Mouse (Mus musculus): Measurements from ENCODE around the gene 1810024B03Rik.

Gene 1810024B03Rik

DNA sequence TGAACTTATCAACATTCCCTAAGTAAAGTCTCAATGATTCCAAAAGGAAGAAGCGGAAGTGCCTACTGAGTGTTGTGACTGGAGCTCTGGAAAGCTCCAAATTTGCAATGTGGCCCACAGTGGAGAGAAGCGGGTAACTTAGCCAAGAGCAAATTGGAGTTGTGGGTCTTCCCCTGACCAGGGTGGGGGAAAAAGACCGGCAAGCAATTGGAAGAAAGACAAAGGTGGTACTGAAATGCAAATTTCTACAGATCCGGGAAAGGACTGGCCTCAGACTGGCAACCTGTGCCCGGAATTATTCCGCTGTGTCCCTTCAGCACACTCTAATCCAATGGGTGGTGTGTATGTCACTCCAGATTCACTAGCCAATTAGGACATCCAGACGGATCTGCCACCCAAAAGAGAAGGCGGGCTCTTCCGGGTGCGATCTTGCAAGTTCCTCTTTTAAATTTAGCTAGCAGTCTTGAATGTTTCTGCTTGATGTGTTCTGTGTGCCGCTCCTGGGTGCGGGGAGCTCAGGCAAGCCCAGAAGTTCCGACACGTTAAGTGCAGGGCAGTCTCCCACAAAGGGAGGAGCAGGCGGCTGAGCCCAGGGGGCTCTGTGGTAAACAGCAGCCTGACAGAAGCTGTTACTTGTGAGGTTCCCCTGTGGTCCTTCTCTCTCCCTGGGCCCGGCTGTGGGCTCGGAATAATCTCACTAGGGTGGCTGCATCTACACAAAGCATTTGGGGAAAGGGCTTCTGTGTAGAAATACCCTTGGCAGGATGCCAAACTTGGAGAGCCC is 25.3 kb downstream of the 1810024B03Rik start:
- peak; percentile 90 for DNase-seq (ENCODE audit: low read depth)

GRCm38 (mm10) chr2:127166261-127166660 is 41.8 kb downstream of the 1810024B03Rik start:
- DNase-seq (ENCODE audit: low read depth), result peak; percentile 79

DNA sequence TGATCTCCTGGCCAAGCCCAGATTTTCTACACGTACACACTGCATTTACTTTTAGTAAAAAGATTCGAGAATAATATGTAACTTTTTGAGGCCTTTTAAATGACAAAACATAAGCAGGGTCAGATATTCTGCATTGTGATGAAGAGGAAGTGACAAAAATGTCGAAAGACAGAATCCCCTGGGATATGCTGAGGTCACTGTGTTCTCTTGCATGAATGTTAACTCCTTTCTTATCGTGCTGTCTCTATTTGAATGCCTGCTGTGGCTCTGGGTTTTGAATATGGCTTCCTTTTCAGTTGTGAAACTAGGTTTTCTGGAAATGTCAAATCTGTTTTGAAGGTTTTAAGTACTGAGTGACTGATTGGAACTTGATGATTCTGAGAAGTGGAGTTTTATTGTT is 42.4 kb downstream of the 1810024B03Rik start:
- no peak for DNase-seq (ENCODE audit: low read depth)

GRCm38 (mm10) chr2:127145699-127146098 is 62.4 kb downstream of the 1810024B03Rik start:
- DNase-seq (ENCODE audit: low read depth), result no peak

DNA sequence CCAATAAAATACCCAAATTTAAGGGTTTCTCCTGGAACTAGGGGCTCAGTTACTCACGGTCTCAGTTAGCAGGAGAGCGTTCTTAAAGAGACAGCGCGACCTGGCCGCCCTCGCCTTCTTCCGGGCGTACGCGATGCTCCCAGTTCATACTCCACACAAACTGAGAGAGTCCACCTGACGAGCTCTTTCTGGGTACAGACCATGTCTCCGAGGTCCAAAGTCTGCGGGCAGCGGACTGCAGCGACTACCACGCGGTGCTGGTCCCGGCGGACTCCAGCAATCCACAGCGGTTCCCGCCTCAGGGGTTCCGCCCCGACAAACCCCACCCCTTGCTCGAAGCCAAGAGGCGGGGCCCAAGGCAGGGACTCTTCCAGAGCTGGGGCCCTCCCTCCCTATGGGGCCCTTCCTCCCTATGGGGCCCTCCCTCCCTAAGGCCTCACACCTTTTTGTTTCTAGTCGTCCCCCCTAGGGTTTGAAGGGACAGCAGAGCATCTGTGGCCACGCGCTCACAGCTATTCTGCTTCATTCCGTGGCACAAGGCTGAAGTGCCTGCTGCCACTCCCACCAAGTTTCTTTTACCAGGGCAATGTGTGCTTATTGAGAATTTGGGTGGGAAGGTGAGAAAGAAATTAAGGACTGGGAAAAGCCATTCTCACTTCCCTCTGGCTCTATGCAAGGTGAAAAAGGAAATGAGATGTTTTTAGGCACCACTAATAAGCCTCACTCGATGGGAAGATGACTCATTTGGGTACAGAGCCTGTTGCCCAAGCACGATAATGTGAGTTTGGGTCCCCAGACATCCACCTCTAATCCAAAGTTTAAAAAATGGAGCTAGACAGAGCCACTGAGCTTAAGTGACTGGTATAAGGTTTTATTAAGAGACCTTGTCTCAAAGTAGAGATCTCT is 64.7 kb downstream of the 1810024B03Rik start, which contains the start of gene Itpripl1:
Gene Itpripl1 (minus strand): TSS at position 285 of the 906 bp plus-strand sequence.
- DNase-seq (ENCODE audit: low read depth), result peak; percentile 89

DNA sequence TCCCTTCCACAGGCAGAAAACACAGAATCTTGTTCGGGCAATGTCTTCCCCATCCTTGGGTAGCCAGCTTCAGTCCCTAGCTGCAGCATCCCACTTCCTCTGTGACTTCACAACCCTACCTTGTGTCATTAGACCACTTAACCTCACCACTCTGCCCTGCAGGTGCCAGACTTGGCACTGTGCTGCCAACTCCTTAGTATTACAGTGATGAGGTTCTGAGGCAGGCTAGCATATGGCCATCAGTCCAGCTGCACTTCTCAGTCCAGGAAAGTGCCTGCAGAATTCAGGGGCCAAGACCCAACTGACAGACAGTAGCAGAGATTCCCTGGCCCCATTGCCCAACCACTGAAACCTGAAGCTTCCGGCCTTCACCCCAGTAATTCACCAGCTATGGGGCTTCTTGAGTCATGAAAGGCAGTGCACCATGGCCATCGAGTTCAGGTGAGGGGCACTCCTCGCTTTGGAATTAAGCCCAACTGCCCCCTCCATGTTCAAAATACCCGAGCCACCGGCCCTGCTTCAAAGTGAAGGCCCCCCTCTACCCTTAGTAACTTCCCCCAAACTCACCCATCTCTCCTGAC is 65.4 kb downstream of the 1810024B03Rik start:
- DNase-seq (ENCODE audit: low read depth), result peak; percentile 55

DNA sequence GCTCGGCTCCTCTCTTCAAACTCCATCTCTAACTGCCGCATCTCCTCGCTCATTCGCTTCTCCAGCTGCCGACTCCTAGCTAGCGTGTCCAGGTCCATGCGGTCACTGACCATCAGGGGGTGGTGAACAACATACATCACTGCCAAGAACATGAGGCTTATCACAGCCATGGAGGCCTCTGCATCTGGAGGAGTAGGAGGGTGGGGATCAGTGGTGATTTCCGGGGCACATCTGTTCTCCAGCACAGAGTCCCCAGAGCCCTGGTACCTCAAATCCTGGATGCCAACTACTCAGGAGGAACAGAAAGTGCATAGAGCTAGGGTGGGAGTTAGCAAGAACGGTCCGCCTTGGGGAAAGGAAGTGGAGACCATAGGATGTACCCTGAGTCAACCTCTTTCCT is 66.0 kb downstream of the 1810024B03Rik start:
- peak; percentile 23 for DNase-seq (ENCODE audit: low read depth)

GRCm38 (mm10) chr2:127140011-127140410 is 68.1 kb downstream of the 1810024B03Rik start:
- DNase-seq (ENCODE audit: low read depth), result no peak

GRCm38 (mm10) chr2:127139605-127140004 is 68.5 kb downstream of the 1810024B03Rik start:
- DNase-seq (ENCODE audit: low read depth), result peak; percentile 48

GRCm38 (mm10) chr2:127139094-127139493 is 69.0 kb downstream of the 1810024B03Rik start:
- no peak for DNase-seq (ENCODE audit: low read depth)

GRCm38 (mm10) chr2:127138449-127138848 is 69.6 kb downstream of the 1810024B03Rik start:
- no peak for DNase-seq (ENCODE audit: low read depth)

DNA sequence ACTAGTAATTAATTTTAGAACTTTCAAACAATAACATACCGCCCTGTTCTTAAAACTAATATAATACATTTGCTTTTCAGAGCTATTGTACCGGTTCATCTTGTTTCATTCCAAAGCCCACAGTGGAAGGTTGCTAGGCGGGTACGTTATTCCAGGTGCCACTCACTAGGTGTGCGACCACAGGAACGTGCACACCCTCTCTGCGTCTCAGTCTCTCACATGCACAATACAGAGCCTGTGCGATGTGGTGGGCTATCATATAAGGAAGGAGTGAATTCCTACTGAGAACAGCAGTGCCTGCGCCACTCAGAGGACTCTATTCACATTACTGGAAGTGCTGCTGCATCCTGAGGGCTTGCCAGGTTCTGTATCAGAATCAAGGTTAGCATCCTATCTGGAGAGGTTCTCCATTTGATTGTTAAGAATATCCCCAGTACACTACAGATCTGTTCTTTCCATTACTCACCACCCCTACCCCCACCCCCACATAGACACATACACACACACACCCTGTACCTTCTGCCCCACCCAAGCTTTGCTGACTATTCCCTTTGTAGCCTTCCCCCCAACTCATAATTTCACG is 70.2 kb downstream of the 1810024B03Rik start:
- no peak for DNase-seq (ENCODE audit: low read depth)

GRCm38 (mm10) chr2:127136979-127137378 is 71.1 kb downstream of the 1810024B03Rik start:
- peak; percentile 27 for DNase-seq (ENCODE audit: low read depth)

Data from induced T-regulatory cell, adult 2 months (primary cell).